23 mouse cellular contexts compared by ENCODE assay signal in the genomic region with DNA sequence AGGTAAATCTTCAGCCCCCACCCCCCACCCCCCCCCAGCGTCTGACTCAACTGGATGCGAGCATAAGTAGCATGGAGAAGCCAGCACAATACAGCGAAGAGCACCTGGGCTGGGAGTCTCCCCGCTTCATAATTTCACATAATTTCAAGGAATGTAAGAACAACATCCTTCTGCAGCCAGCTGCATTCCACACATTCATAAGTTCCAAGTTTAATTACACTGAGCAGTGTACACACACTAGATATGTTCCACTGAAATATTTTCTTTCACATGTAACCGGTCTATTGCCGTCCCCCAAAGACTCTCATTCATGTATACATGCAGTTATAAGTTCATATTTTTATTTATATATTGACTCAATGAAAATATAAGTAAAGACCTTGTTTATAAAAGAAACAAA. TPM values are rescaled to one million over a fixed set of nuclear protein-coding genes. Genes with fewer than 3 reads are reported as not detected.
DNase-seq lines count a peak whose midpoint lies in the region; ATAC-seq and TF ChIP-seq lines count a peak whose summit lies in the region.
"Had no signal": no experiment of that assay in that cellular context is flagged by ENCODE, and none has a peak within 500 bp of the region (broad histone marks: within the 10 kb centered on the region; RNA-seq: fewer than 3 reads in every experiment).

No protein-coding gene starts in this region.

- 0 out of 2 replicates have a peak, but pooled peaks have one; percentile 33 for ATAC-seq in kidney, embryonic 15.5 days (replicated peaks; ENCODE audit: low FRiP score)
- ATAC-seq in kidney, embryonic 14.5 days (ENCODE audit: low FRiP score, low TSS enrichment), result no peak
- ATAC-seq in lung, embryonic 14.5 days (ENCODE audit: insufficient read depth), result peak; percentile 35; the same call in 1 of the 2 replicates
- ATAC-seq in lung, postnatal 0 days, result peak; percentile 78
- no peak for ATAC-seq in embryonic facial prominence, embryonic 14.5 days (ENCODE audit: low read depth)
- ATAC-seq: activated CD4-positive, CD25-positive, alpha-beta regulatory T cell, adult 4 months; forebrain, embryonic 14.5 days; forebrain, embryonic 16.5 days had no signal

- peak; percentile 85 for TF ChIP-seq EP300 in lung, postnatal 0 days (IDR thresholded peaks at IDR 0.05)

- 82% methylated on average over 6 of the region's 6 CpGs for WGBS in kidney, embryonic 15.5 days
- 88% methylated on average over 6 of the region's 6 CpGs for WGBS in kidney, embryonic 14.5 days
- 73% methylated on average over 6 of the region's 6 CpGs for WGBS in lung, embryonic 14.5 days
- 48% methylated on average over 6 of the region's 6 CpGs for WGBS in lung, postnatal 0 days
- WGBS in embryonic facial prominence, embryonic 14.5 days, result 65% methylated on average over 6 of the region's 6 CpGs

- no peaks in the 10 kb centered on the region for H3K36me3 ChIP-seq in kidney, embryonic 15.5 days
- no peaks in the 10 kb centered on the region for H3K36me3 ChIP-seq in kidney, embryonic 14.5 days (ENCODE audit: control insufficient read depth, insufficient read depth, low read length)
- H3K36me3 ChIP-seq in lung, embryonic 14.5 days (ENCODE audit: insufficient read depth), result no peaks in the 10 kb centered on the region
- H3K36me3 ChIP-seq in lung, postnatal 0 days (ENCODE audit: insufficient read depth, low read length), result no peaks in the 10 kb centered on the region
- H3K36me3 ChIP-seq in embryonic facial prominence, embryonic 14.5 days (ENCODE audit: control insufficient read depth, insufficient read depth, low read length), result no peaks in the 10 kb centered on the region
- H3K36me3 ChIP-seq: embryonic facial prominence, embryonic 15.5 days; forebrain, embryonic 10.5 days; forebrain, embryonic 12.5 days had no signal

- H3K4me3 ChIP-seq in kidney, embryonic 15.5 days (replicated peaks), result no peak overlapping the region
- no peak overlapping the region for H3K4me3 ChIP-seq in kidney, embryonic 14.5 days (ENCODE audit: low read length)
- no peak overlapping the region for H3K4me3 ChIP-seq in lung, embryonic 14.5 days (ENCODE audit: low read depth, low read length)
- no peak overlapping the region for H3K4me3 ChIP-seq in lung, postnatal 0 days (ENCODE audit: low read depth, low read length)
- H3K4me3 ChIP-seq in embryonic facial prominence, embryonic 14.5 days (ENCODE audit: low read depth, low read length), result no peak overlapping the region
- H3K4me3 ChIP-seq: embryonic facial prominence, embryonic 15.5 days; erythroblast, embryonic 14.5 days; forebrain, embryonic 10.5 days; forebrain, embryonic 12.5 days had no signal

- H3K4me1 ChIP-seq in kidney, embryonic 15.5 days, result no peaks in the 10 kb centered on the region
- no peaks in the 10 kb centered on the region for H3K4me1 ChIP-seq in kidney, embryonic 14.5 days (ENCODE audit: control insufficient read depth, insufficient read depth, low read length)
- no peaks in the 10 kb centered on the region for H3K4me1 ChIP-seq in lung, embryonic 14.5 days (ENCODE audit: insufficient read depth)
- H3K4me1 ChIP-seq in lung, postnatal 0 days (ENCODE audit: insufficient read depth, low read depth, low read length), result no peaks in the 10 kb centered on the region
- no peaks in the 10 kb centered on the region for H3K4me1 ChIP-seq in embryonic facial prominence, embryonic 14.5 days (ENCODE audit: control insufficient read depth, insufficient read depth, low read length)
- H3K4me1 ChIP-seq: embryonic facial prominence, embryonic 15.5 days; forebrain, embryonic 10.5 days; forebrain, embryonic 12.5 days had no signal

- no peak overlapping the region for H3K4me2 ChIP-seq in kidney, embryonic 15.5 days
- H3K4me2 ChIP-seq in kidney, embryonic 14.5 days (replicated peaks; ENCODE audit: low read depth, low read length), result no peak overlapping the region
- H3K4me2 ChIP-seq in lung, embryonic 14.5 days, result no peak overlapping the region
- H3K4me2 ChIP-seq in lung, postnatal 0 days (replicated peaks; ENCODE audit: low read depth, low read length), result no peak overlapping the region
- no peak overlapping the region for H3K4me2 ChIP-seq in embryonic facial prominence, embryonic 14.5 days (ENCODE audit: low read depth, low read length)
- H3K4me2 ChIP-seq: embryonic facial prominence, embryonic 15.5 days; forebrain, embryonic 12.5 days had no signal

- H3K27me3 ChIP-seq in kidney, embryonic 15.5 days, result no peaks in the 10 kb centered on the region
- H3K27me3 ChIP-seq in kidney, embryonic 14.5 days (ENCODE audit: control insufficient read depth, insufficient read depth, low read length), result no peaks in the 10 kb centered on the region
- H3K27me3 ChIP-seq in lung, embryonic 14.5 days (ENCODE audit: insufficient read depth, low read length), result no peaks in the 10 kb centered on the region
- H3K27me3 ChIP-seq in lung, postnatal 0 days (replicated peaks; ENCODE audit: insufficient read depth, low read length), result no peaks in the 10 kb centered on the region
- H3K27me3 ChIP-seq in embryonic facial prominence, embryonic 14.5 days (replicated peaks; ENCODE audit: control insufficient read depth, insufficient read depth, low read length), result no peaks in the 10 kb centered on the region
- H3K27me3 ChIP-seq: embryonic facial prominence, embryonic 15.5 days; forebrain, embryonic 12.5 days had no signal

- H3K27ac ChIP-seq in kidney, embryonic 15.5 days, result no peak overlapping the region
- no peak overlapping the region for H3K27ac ChIP-seq in kidney, embryonic 14.5 days (ENCODE audit: low read depth, low read length)
- no peak overlapping the region for H3K27ac ChIP-seq in lung, embryonic 14.5 days (ENCODE audit: low read depth)
- no peak overlapping the region for H3K27ac ChIP-seq in lung, postnatal 0 days (ENCODE audit: low read length)
- no peak overlapping the region for H3K27ac ChIP-seq in embryonic facial prominence, embryonic 14.5 days (replicated peaks; ENCODE audit: low read depth, low read length)
- H3K27ac ChIP-seq: embryonic facial prominence, embryonic 15.5 days; forebrain, embryonic 10.5 days; forebrain, embryonic 12.5 days had no signal

- no peaks in the 10 kb centered on the region for H3K9me3 ChIP-seq in kidney, embryonic 15.5 days (replicated peaks)
- H3K9me3 ChIP-seq in kidney, embryonic 14.5 days (ENCODE audit: control insufficient read depth, low read length), result no peaks in the 10 kb centered on the region
- no peaks in the 10 kb centered on the region for H3K9me3 ChIP-seq in lung, embryonic 14.5 days (ENCODE audit: low read depth, low read length)
- H3K9me3 ChIP-seq in lung, postnatal 0 days (ENCODE audit: low read length), result no peaks in the 10 kb centered on the region
- no peaks in the 10 kb centered on the region for H3K9me3 ChIP-seq in embryonic facial prominence, embryonic 14.5 days (ENCODE audit: control insufficient read depth, low read length)
- H3K9me3 ChIP-seq: embryonic facial prominence, embryonic 15.5 days; forebrain, embryonic 10.5 days; forebrain, embryonic 12.5 days had no signal

- TF ChIP-seq CTCF in lung, embryonic 14.5 days (IDR thresholded peaks at IDR 0.05; ENCODE audit: low read depth), result no peak
- no peak for TF ChIP-seq CTCF in lung, postnatal 0 days (IDR thresholded peaks at IDR 0.05)

- H3K9ac ChIP-seq in kidney, embryonic 15.5 days, result no peak overlapping the region
- no peak overlapping the region for H3K9ac ChIP-seq in kidney, embryonic 14.5 days (ENCODE audit: low read depth, low read length)
- H3K9ac ChIP-seq in lung, embryonic 14.5 days, result no peak overlapping the region
- no peak overlapping the region for H3K9ac ChIP-seq in lung, postnatal 0 days (replicated peaks; ENCODE audit: low read depth)
- H3K9ac ChIP-seq in embryonic facial prominence, embryonic 14.5 days (ENCODE audit: low read depth, low read length), result no peak overlapping the region
- H3K9ac ChIP-seq: embryonic facial prominence, embryonic 15.5 days; forebrain, embryonic 12.5 days had no signal

- peak; percentile 11 for DNase-seq in lung, embryonic 14.5 days
- DNase-seq in lung, postnatal 4 days, result no peak
- DNase-seq in lung, postnatal 0 days (ENCODE audit: low spot score), result peak; percentile 32
- DNase-seq in lung, postnatal 36 days, result no peak
- DNase-seq in embryonic facial prominence, embryonic 14.5 days (ENCODE audit: low spot score), result peak; percentile 10
- DNase-seq in left cerebral cortex, adult 8-10 months (ENCODE audit: low spot score in 2 of 2), result no peak
- DNase-seq: adrenal gland, adult 8-10 months; adrenal gland, postnatal 14 days; adrenal gland, postnatal 36 days; cerebellum, adult 11-12 months; cerebellum, adult 2 months; cerebellum, adult 9-10 months; cerebellum, postnatal 10 days; cerebellum, postnatal 25 days had no signal

RNA-seq across cellular contexts. Expression of gene Aga, which starts 54.7 kb away (rescaled TPM):
- 31.6 and 35.8 TPM in 2 replicates for polyA plus RNA-seq in kidney, embryonic 15.5 days (2015; fragmentation: Nextera tagmentation; extraction: Ambion mirVana)
- 23.9 and 29.2 TPM in 2 replicates for polyA plus RNA-seq in kidney, embryonic 14.5 days (2014; fragmentation: Nextera tagmentation; extraction: Ambion mirVana)
- 24.9 and 27.5 TPM in 2 replicates for polyA plus RNA-seq in lung, embryonic 14.5 days (2014; fragmentation: Nextera tagmentation; extraction: Ambion mirVana)
- 42.3 and 45.0 TPM in 2 replicates for polyA plus RNA-seq in lung, postnatal 0 days (2015; fragmentation: Nextera tagmentation; extraction: Ambion mirVana)
- 34.5 and 36.3 TPM in 2 replicates for polyA plus RNA-seq in embryonic facial prominence, embryonic 14.5 days (2014; fragmentation: Nextera tagmentation; extraction: Ambion mirVana)
- total RNA-seq in left cerebral cortex, adult 8-10 months (2022), result 10 to 100 TPM in 1 of 4 experiments, 1 to 10 TPM in 3; 7.4 to 10.9 (median 8.3) TPM

Comparison
In these comparisons a context has a peak if more than half of its experiments do, and no peak if none do; other contexts are left out.
1. ATAC-seq: peak in kidney, embryonic 15.5 days (single experiment), lung, embryonic 14.5 days (single experiment) and lung, postnatal 0 days (single experiment); none in kidney, embryonic 14.5 days (single experiment) and embryonic facial prominence, embryonic 14.5 days (single experiment).
2. DNase-seq: peak in lung, embryonic 14.5 days (single experiment), lung, postnatal 0 days (single experiment) and embryonic facial prominence, embryonic 14.5 days (single experiment); none in lung, postnatal 4 days (0 of 2), lung, postnatal 36 days (single experiment) and left cerebral cortex, adult 8-10 months (0 of 2).